Mouse (Mus musculus): ENCODE data around the gene Pgrmc2. TPM values are rescaled to one million over a fixed set of nuclear protein-coding genes. Genes with fewer than 3 reads are reported as not detected.

Pgrmc2 gene
- 11.3 and 16.7 TPM in 2 replicates for polyA plus RNA-seq (2012; rRNA removed)

DNA sequence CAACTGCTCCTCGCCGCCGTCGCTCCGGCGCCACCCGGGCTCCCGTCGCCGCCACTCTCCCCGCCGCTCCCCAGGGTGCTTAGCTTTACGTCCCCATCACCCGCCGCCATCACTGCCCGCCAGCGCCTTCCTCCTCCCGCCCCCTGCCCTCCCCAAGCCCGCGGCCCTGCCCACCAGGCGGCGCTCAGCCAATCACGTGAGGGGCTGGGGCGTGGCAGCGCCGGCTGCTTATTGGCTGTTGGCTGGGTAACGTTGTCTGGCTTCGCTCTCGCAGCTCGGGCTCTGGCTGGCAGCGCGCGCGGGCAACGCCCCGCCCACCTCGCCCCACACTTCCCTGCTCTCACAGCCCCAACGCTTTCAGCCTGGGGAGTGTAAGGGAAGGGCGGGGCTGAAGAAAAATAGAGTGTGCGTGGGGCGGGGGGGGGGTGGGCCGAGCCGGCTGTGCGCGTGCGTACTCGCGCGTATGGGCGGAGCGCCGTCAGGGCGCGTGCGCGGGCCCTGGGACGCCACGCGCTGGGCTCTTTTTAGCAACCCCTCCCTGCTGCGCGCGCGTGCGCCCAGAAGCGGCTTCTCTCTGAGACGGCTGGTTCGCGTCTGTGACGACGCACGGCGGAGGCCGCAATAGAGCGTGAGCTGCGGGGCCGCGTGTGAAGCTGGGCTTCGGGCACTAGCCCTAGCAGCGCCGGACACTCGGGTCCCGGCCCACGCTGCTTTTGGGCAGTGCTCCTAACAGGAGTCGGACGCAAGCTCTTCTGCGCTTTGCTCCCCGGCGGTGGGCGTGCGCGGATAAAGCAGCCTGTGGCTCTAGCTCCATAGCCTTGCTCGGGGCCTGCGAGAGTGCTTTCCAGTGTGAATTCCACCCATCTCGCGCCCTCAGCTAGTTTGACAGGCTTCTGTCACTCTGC lies at the start of gene Pgrmc2:
Gene Pgrmc2 (minus strand): TSS at position 162 of the 905 bp plus-strand sequence.
- WGBS: under 1% methylated on average over 90 of the region's 95 CpGs
- TF ChIP-seq POLR2A (IDR thresholded peaks at IDR 0.05; ENCODE audit: low read depth, low read length) (peak; percentile 88), CTCF (IDR thresholded peaks at IDR 0.05; ENCODE audit: extremely low read depth, insufficient read length, insufficient replicate concordance, low read depth, low read length) (no peak)
- no peaks in the 10 kb centered on the region for H3K36me3 ChIP-seq (ENCODE audit: control insufficient read depth, insufficient read depth, low read length)
- no peaks in the 10 kb centered on the region for H3K27me3 ChIP-seq (ENCODE audit: control insufficient read depth, insufficient read depth, low read length)
- peak within 1 kb of the TSS; percentile 78 for H3K4me3 ChIP-seq (ENCODE audit: low read depth, low read length)
- peak within 1 kb of the TSS; percentile 66 for H3K27ac ChIP-seq (ENCODE audit: insufficient read depth, low read depth, low read length)
- peaks cover 4% of the 10 kb centered on the region; the same call in 1 of the 2 replicates for H3K4me1 ChIP-seq (ENCODE audit: control insufficient read depth, insufficient read depth, insufficient read length, low read length)

DNA sequence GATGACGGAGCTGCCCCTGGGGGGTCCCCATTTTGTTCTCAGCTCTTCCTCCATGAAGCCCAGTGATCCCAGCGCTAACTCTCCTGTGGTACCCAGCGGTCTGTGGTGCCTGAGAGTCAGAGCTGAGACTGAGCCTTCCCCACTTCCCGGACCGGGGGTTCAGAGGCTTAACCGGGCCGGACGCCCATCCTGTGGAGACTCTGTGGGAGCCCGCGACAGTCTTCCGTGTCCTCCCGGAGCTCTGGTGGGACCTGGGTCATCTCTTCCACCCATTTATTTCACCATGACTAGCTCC lies 41.1 kb upstream of the Pgrmc2 start:
- Histone ChIP-seq H3K27me3 (ENCODE audit: control insufficient read depth, insufficient read depth, low read length) (no peaks in the 10 kb centered on the region), H3K4me1 (ENCODE audit: control insufficient read depth, insufficient read depth, insufficient read length, low read length) (no peaks in the 10 kb centered on the region), H3K36me3 (ENCODE audit: control insufficient read depth, insufficient read depth, low read length) (no peaks in the 10 kb centered on the region), H3K27ac (ENCODE audit: insufficient read depth, low read depth, low read length) (no peak overlapping the region), H3K4me3 (ENCODE audit: low read depth, low read length) (no peak overlapping the region)
- TF ChIP-seq CTCF (IDR thresholded peaks at IDR 0.05; ENCODE audit: extremely low read depth, insufficient read length, insufficient replicate concordance, low read depth, low read length) (no peak), POLR2A (IDR thresholded peaks at IDR 0.05; ENCODE audit: low read depth, low read length) (no peak)
- WGBS: 65% methylated on average over 12 of the region's 12 CpGs

GRCm38 (mm10) chr3:41123190-41123999 lies 40.5 kb upstream of the Pgrmc2 start:
- no peaks in the 10 kb centered on the region for H3K36me3 ChIP-seq (ENCODE audit: control insufficient read depth, insufficient read depth, low read length)
- H3K4me3 ChIP-seq (ENCODE audit: low read depth, low read length): no peak overlapping the region
- no peaks in the 10 kb centered on the region for H3K4me1 ChIP-seq (ENCODE audit: control insufficient read depth, insufficient read depth, insufficient read length, low read length)
- 58% methylated on average over 10 of the region's 10 CpGs for WGBS
- H3K27ac ChIP-seq (ENCODE audit: insufficient read depth, low read depth, low read length): no peak overlapping the region
- TF ChIP-seq CTCF (IDR thresholded peaks at IDR 0.05; ENCODE audit: extremely low read depth, insufficient read length, insufficient replicate concordance, low read depth, low read length) (no peak), POLR2A (IDR thresholded peaks at IDR 0.05; ENCODE audit: low read depth, low read length) (no peak)
- no peaks in the 10 kb centered on the region for H3K27me3 ChIP-seq (ENCODE audit: control insufficient read depth, insufficient read depth, low read length)

GRCm38 (mm10) chr3:41118173-41118572 lies 35.3 kb upstream of the Pgrmc2 start:
- no peaks in the 10 kb centered on the region for H3K36me3 ChIP-seq (ENCODE audit: control insufficient read depth, insufficient read depth, low read length)
- 40% methylated on average over 5 of the region's 5 CpGs for WGBS
- TF ChIP-seq CTCF (IDR thresholded peaks at IDR 0.05; ENCODE audit: extremely low read depth, insufficient read length, insufficient replicate concordance, low read depth, low read length): no peak
- TF ChIP-seq POLR2A (IDR thresholded peaks at IDR 0.05; ENCODE audit: low read depth, low read length): no peak
- no peaks in the 10 kb centered on the region for H3K4me1 ChIP-seq (ENCODE audit: control insufficient read depth, insufficient read depth, insufficient read length, low read length)
- no peak overlapping the region for H3K4me3 ChIP-seq (ENCODE audit: low read depth, low read length)
- no peaks in the 10 kb centered on the region for H3K27me3 ChIP-seq (ENCODE audit: control insufficient read depth, insufficient read depth, low read length)
- no peak overlapping the region for H3K27ac ChIP-seq (ENCODE audit: insufficient read depth, low read depth, low read length)

DNA sequence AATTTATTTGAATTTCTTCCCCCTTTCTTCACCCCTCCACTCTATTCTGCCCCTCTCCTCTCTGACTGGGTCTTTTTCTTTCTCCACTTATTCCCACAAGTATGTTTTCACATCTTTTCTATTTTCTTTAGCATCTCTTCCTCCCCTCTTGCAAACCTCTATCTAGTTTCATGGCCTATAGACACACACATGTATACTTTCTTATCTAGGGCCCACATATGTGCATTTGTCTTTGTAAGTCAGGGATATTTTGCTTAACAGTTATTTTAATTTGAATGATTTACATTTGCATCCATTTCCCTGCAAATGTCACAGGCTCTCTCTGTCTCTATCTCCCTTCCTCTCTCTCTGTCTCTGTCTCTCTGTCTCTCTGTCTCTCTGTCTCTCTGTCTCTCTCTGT lies 34.6 kb upstream of the Pgrmc2 start:
- Histone ChIP-seq H3K27ac (ENCODE audit: insufficient read depth, low read depth, low read length) (no peak overlapping the region), H3K36me3 (ENCODE audit: control insufficient read depth, insufficient read depth, low read length) (no peaks in the 10 kb centered on the region), H3K4me1 (ENCODE audit: control insufficient read depth, insufficient read depth, insufficient read length, low read length) (no peaks in the 10 kb centered on the region), H3K4me3 (ENCODE audit: low read depth, low read length) (no peak overlapping the region), H3K27me3 (ENCODE audit: control insufficient read depth, insufficient read depth, low read length) (no peaks in the 10 kb centered on the region)
- no peak for TF ChIP-seq POLR2A (IDR thresholded peaks at IDR 0.05; ENCODE audit: low read depth, low read length)

DNA sequence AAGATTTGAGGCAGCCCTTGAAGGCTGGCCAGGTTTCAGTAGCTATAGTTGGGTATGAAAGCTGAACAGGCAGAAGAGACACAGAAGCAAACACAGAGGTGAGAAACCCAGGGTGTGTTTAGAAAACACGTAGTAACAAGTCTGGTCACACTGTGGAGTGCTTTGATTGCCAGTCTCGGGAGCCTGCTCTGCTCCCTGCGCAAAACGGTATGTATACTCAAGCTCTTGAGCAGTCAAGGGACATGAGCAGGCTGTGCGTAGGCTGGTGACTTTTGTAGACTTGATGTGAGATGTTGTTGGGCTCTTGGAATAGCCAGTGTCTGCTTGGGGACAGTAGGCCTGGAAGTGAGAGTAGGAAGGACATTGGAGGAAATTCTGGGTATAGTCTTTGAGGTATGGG lies 30.3 kb upstream of the Pgrmc2 start:
- no peak overlapping the region for H3K4me3 ChIP-seq (ENCODE audit: low read depth, low read length)
- no peaks in the 10 kb centered on the region for H3K27me3 ChIP-seq (ENCODE audit: control insufficient read depth, insufficient read depth, low read length)
- no peaks in the 10 kb centered on the region for H3K36me3 ChIP-seq (ENCODE audit: control insufficient read depth, insufficient read depth, low read length)
- no peak overlapping the region for H3K27ac ChIP-seq (ENCODE audit: insufficient read depth, low read depth, low read length)
- 84% methylated on average over 5 of the region's 5 CpGs for WGBS
- H3K4me1 ChIP-seq (ENCODE audit: control insufficient read depth, insufficient read depth, insufficient read length, low read length): no peaks in the 10 kb centered on the region
- TF ChIP-seq POLR2A (IDR thresholded peaks at IDR 0.05; ENCODE audit: low read depth, low read length) (no peak), CTCF (IDR thresholded peaks at IDR 0.05; ENCODE audit: extremely low read depth, insufficient read length, insufficient replicate concordance, low read depth, low read length) (no peak)

- Histone ChIP-seq H3K27me3 (ENCODE audit: control insufficient read depth, insufficient read depth, low read length) (no peaks in the 10 kb centered on the region), H3K27ac (ENCODE audit: insufficient read depth, low read depth, low read length) (no peak overlapping the region), H3K4me1 (ENCODE audit: control insufficient read depth, insufficient read depth, insufficient read length, low read length) (peaks cover 1% of the 10 kb centered on the region; the same call in 1 of the 2 replicates), H3K4me3 (ENCODE audit: low read depth, low read length) (no peak overlapping the region), H3K36me3 (ENCODE audit: control insufficient read depth, insufficient read depth, low read length) (no peaks in the 10 kb centered on the region)
- WGBS: 47% methylated on average over 6 of the region's 6 CpGs
- TF ChIP-seq CTCF (IDR thresholded peaks at IDR 0.05; ENCODE audit: extremely low read depth, insufficient read length, insufficient replicate concordance, low read depth, low read length): no peak
- TF ChIP-seq POLR2A (IDR thresholded peaks at IDR 0.05; ENCODE audit: low read depth, low read length): no peak
These were observed 25.5 kb upstream of the Pgrmc2 start for GRCm38 (mm10) chr3:41108306-41108785.
